Mouse (Mus musculus): ENCODE measurements around the gene Zfp746. TPM values are rescaled to one million over a fixed set of nuclear protein-coding genes. Genes with fewer than 3 reads are reported as not detected.
A peak's percentile ranks its signal among the peaks of the same experiment; 100 is the strongest.

Gene Zfp746
- total and polyA plus RNA-seq, 2 experiments from 2014 or later = 15.7 to 40.0 TPM

- Histone ChIP-seq H3K4me1 (ENCODE audit: insufficient read depth, low read length) (no peaks in the 10 kb centered on the region), H3K9ac (replicated peaks; ENCODE audit: low read length, poor library complexity, severe bottlenecking) (no peak overlapping the region), H3K36me3 (ENCODE audit: insufficient read depth, low read length) (no peaks in the 10 kb centered on the region; the same call in 1 of the 2 replicates), H3K9me3 (ENCODE audit: low read length) (no peaks in the 10 kb centered on the region), H3K4me2 (ENCODE audit: low read depth, low read length, poor library complexity, severe bottlenecking) (no peak overlapping the region), H3K27me3 (ENCODE audit: insufficient read depth, low read length) (no peaks in the 10 kb centered on the region), H3K27ac (ENCODE audit: low read depth, low read length) (no peak overlapping the region), H3K4me3 (ENCODE audit: low read depth, low read length) (no peak overlapping the region)
- ATAC-seq (ENCODE audit: low FRiP score) = no peak
- DNase-seq (ENCODE audit: low spot score) = no peak
- WGBS = 95% methylated on average over 9 of the region's 9 CpGs
- TF ChIP-seq CTCF (IDR thresholded peaks at IDR 0.05) = no peak
Measured at GRCm38 (mm10) chr6:48016841-48017240, 69.6 kb downstream of the Zfp746 start.

- Histone ChIP-seq H3K9ac (replicated peaks; ENCODE audit: low read length, poor library complexity, severe bottlenecking) (peak overlapping the region; percentile 70), H3K27me3 (ENCODE audit: insufficient read depth, low read length) (no peaks in the 10 kb centered on the region), H3K27ac (ENCODE audit: low read depth, low read length) (no peak overlapping the region), H3K4me1 (ENCODE audit: insufficient read depth, low read length) (no peaks in the 10 kb centered on the region), H3K4me3 (ENCODE audit: low read depth, low read length) (peak overlapping the region; percentile 41), H3K36me3 (ENCODE audit: insufficient read depth, low read length) (no peaks in the 10 kb centered on the region; the same call in 1 of the 2 replicates), H3K4me2 (ENCODE audit: low read depth, low read length, poor library complexity, severe bottlenecking) (peak overlapping the region; percentile 64), H3K9me3 (ENCODE audit: low read length) (no peaks in the 10 kb centered on the region)
- peak; percentile 84 for DNase-seq (ENCODE audit: low spot score)
- ATAC-seq (ENCODE audit: low FRiP score) = peak; percentile 95
- peak; percentile 95 for TF ChIP-seq CTCF (IDR thresholded peaks at IDR 0.05)
- WGBS = 0% methylated on average over 24 of the region's 24 CpGs
Measured at GRCm38 (mm10) chr6:48016090-48016521, 70.3 kb downstream of the Zfp746 start.

Small RNA genes within 50 kb of the gene (microRNA-seq; reads per million reads assigned to microRNA genes)
- gene Gm24563 (ENCODE audit: borderline number of aligned reads) = not detected

Other genes starting within 250 kb of the Zfp746 start
- 42.9 and 50.3 TPM in 2 replicates for gene Zfp282, start 209.4 kb downstream of the Zfp746 start, total RNA-seq (2014; rRNA removed)
- 15.9 and 17.2 TPM in 2 replicates for gene Zfp282, start 209.4 kb downstream of the Zfp746 start, polyA plus RNA-seq (2015; fragmentation: Nextera tagmentation; extraction: Ambion mirVana)
- 13.4 and 15.9 TPM in 2 replicates for gene Zfp212, start 166.1 kb downstream of the Zfp746 start, total RNA-seq (2014; rRNA removed)
- gene Zfp212, start 166.1 kb downstream of the Zfp746 start, polyA plus RNA-seq (2015; fragmentation: Nextera tagmentation; extraction: Ambion mirVana) = 19.0 and 21.8 TPM in 2 replicates
- gene Zfp956, start 133.2 kb downstream of the Zfp746 start, total RNA-seq (2014; rRNA removed) = 34.8 and 37.7 TPM in 2 replicates
- 26.1 and 27.0 TPM in 2 replicates for gene Zfp956, start 133.2 kb downstream of the Zfp746 start, polyA plus RNA-seq (2015; fragmentation: Nextera tagmentation; extraction: Ambion mirVana)
- gene Zfp777, start 37.7 kb downstream of the Zfp746 start, total RNA-seq (2014; rRNA removed) = 36.8 and 37.5 TPM in 2 replicates
- gene Zfp777, start 37.7 kb downstream of the Zfp746 start, polyA plus RNA-seq (2015; fragmentation: Nextera tagmentation; extraction: Ambion mirVana) = 15.8 and 18.1 TPM in 2 replicates

All from midbrain, postnatal 0 days (tissue).